Mouse (Mus musculus) liver, adult 2 months (tissue): ENCODE results near the gene Arfgef3. TPM values are rescaled to one million over a fixed set of nuclear protein-coding genes. Genes with fewer than 3 reads are reported as not detected.
A peak's percentile ranks its signal among the peaks of the same experiment; 100 is the strongest.
"Not testable (repeated sequence)": the region's sequence is repeated elsewhere in the genome, so short reads cannot be mapped to it uniquely, and the experiment has no call there.

Source experiments
- DNase-seq: peaks from one replicate; pipeline ENCODE4 v3.0.0-alpha.2; 2011; ENCODE audit warnings: low read depth, low spot score; ENCODE audit errors: extremely low read depth
- H3K27ac ChIP-seq: fragments of 200-500 bp; replicated peaks from 2 replicates; pipeline ENCODE4 v1.5.1; 2012; ENCODE audit warnings: low read depth, mild to moderate bottlenecking, control low read depth, inconsistent platforms, low read length; ENCODE audit not compliant: insufficient read depth
- H3K27me3 ChIP-seq: fragments of 200-500 bp; 2 replicates; pipeline ENCODE4 v1.6.1; 2012; ENCODE audit warnings: mild to moderate bottlenecking, moderate library complexity, low read length, inconsistent platforms; ENCODE audit not compliant: control insufficient read depth, insufficient read depth
- H3K36me3 ChIP-seq: fragments of 200-500 bp; 2 replicates; pipeline ENCODE4 v1.6.1; 2012; ENCODE audit warnings: low read length, inconsistent platforms; ENCODE audit not compliant: control insufficient read depth, insufficient read depth
- H3K4me1 ChIP-seq: fragments of 200-500 bp; 2 replicates; pipeline ENCODE4 v1.6.1; 2011; ENCODE audit warnings: low read length; ENCODE audit not compliant: control insufficient read depth, insufficient read depth
- H3K4me3 ChIP-seq: fragments of 200-500 bp; 2 replicates; pipeline ENCODE4 v1.5.1; 2011; ENCODE audit warnings: low read depth, mild to moderate bottlenecking, control low read depth, low read length, moderate library complexity; ENCODE audit not compliant: insufficient read depth
- H3K79me2 ChIP-seq: fragments of 200-500 bp; 2 replicates; pipeline ENCODE4 v1.6.1; 2012; ENCODE audit warnings: inconsistent platforms, mild to moderate bottlenecking, low read length, moderate library complexity; ENCODE audit not compliant: control insufficient read depth, insufficient read depth
- H3K9ac ChIP-seq: fragments of 200-500 bp; 2 replicates; pipeline ENCODE4 v1.6.1; 2012; ENCODE audit warnings: low read depth, mild to moderate bottlenecking, control low read depth, inconsistent platforms, low read length
- CTCF ChIP-seq: fragments of 200-500 bp; IDR thresholded peaks from 2 replicates; pipeline ENCODE4 v1.5.1; 2011; ENCODE audit warnings: low read depth, low read length, control low read depth
- POLR2A ChIP-seq: fragments of 200-500 bp; IDR thresholded peaks from 2 replicates; pipeline ENCODE4 v1.6.1; 2011; ENCODE audit warnings: low read length, control low read depth; ENCODE audit not compliant: insufficient read depth; ENCODE audit errors: extremely low read depth
- WGBS: fragments of 180-500 bp; shearing (Covaris S2); methylation state at CpG from one replicate; pipeline ENCODE4 v1.1.7; 2018; 5-methylcytosine and 5-hydroxymethylcytosine counted together
- polyA plus RNA-seq: library from polyadenylated mRNA; depleted of rRNA; stranded (reverse); fragments of >200 nt; gene quantifications from 2 replicates; pipeline ENCODE4 v1.2.3, GENCODE M21; 2012
- total RNA-seq: library from RNA; depleted of rRNA; stranded (reverse); fragments of >200 nt; gene quantifications from 2 replicates; pipeline ENCODE4 v1.2.3, GENCODE M21; 2014

Gene Arfgef3
- total and polyA plus RNA-seq, 2 experiments, result under 0.01 TPM; not detected in 1

GRCm38 (mm10) chr10:18634405-18634985 is 109.3 kb downstream of the Arfgef3 start:
- H3K4me3 ChIP-seq, result no peak overlapping the region
- H3K27me3 ChIP-seq, result no peaks in the 10 kb centered on the region
- H3K79me2 ChIP-seq, result no peaks in the 10 kb centered on the region
- no peak overlapping the region for H3K27ac ChIP-seq
- DNase-seq, result no peak
- no peak overlapping the region for H3K9ac ChIP-seq
- 90% methylated on average over 7 of the region's 7 CpGs for WGBS
- no peaks in the 10 kb centered on the region for H3K4me1 ChIP-seq
- no peaks in the 10 kb centered on the region for H3K36me3 ChIP-seq
- no peak for TF ChIP-seq POLR2A
- TF ChIP-seq CTCF, result no peak

- Histone ChIP-seq H3K27ac (no peak overlapping the region), H3K79me2 (no peaks in the 10 kb centered on the region), H3K27me3 (no peaks in the 10 kb centered on the region), H3K36me3 (no peaks in the 10 kb centered on the region), H3K9ac (no peak overlapping the region), H3K4me3 (no peak overlapping the region), H3K4me1 (no peaks in the 10 kb centered on the region)
- WGBS, result 87% methylated on average over 8 of the region's 8 CpGs
- TF ChIP-seq POLR2A, result no peak
- no peak for TF ChIP-seq CTCF
- no peak for DNase-seq
These were observed 113.3 kb downstream of the Arfgef3 start for GRCm38 (mm10) chr10:18630498-18630897.

GRCm38 (mm10) chr10:18627530-18627929 is 116.2 kb downstream of the Arfgef3 start:
- no peaks in the 10 kb centered on the region for H3K27me3 ChIP-seq
- no peak overlapping the region for H3K9ac ChIP-seq
- no peak overlapping the region for H3K27ac ChIP-seq
- H3K79me2 ChIP-seq, result no peaks in the 10 kb centered on the region
- no peaks in the 10 kb centered on the region for H3K4me1 ChIP-seq
- 88% methylated on average over 6 of the region's 6 CpGs for WGBS
- no peaks in the 10 kb centered on the region for H3K36me3 ChIP-seq
- no peak for DNase-seq
- H3K4me3 ChIP-seq, result no peak overlapping the region
- no peak for TF ChIP-seq CTCF
- no peak for TF ChIP-seq POLR2A

GRCm38 (mm10) chr10:18612796-18613195 is 131.0 kb downstream of the Arfgef3 start:
- no peaks in the 10 kb centered on the region for H3K79me2 ChIP-seq
- no peaks in the 10 kb centered on the region for H3K27me3 ChIP-seq
- no peak for DNase-seq
- no peak overlapping the region for H3K9ac ChIP-seq
- no peaks in the 10 kb centered on the region for H3K36me3 ChIP-seq
- no peaks in the 10 kb centered on the region for H3K4me1 ChIP-seq
- 68% methylated on average over 2 of the region's 2 CpGs for WGBS
- H3K27ac ChIP-seq, result no peak overlapping the region
- no peak for TF ChIP-seq POLR2A
- TF ChIP-seq CTCF, result no peak
- H3K4me3 ChIP-seq, result no peak overlapping the region

- not testable (repeated sequence) for H3K4me3 ChIP-seq
These were observed 138.8 kb downstream of the Arfgef3 start for GRCm38 (mm10) chr10:18604827-18605535.

GRCm38 (mm10) chr10:18602030-18602429 is 141.7 kb downstream of the Arfgef3 start:
- Histone ChIP-seq H3K4me1 (no peaks in the 10 kb centered on the region), H3K36me3 (no peaks in the 10 kb centered on the region), H3K27me3 (no peaks in the 10 kb centered on the region), H3K4me3 (no peak overlapping the region), H3K79me2 (no peaks in the 10 kb centered on the region), H3K27ac (no peak overlapping the region), H3K9ac (no peak overlapping the region)
- peak; percentile 79 for DNase-seq
- 20% methylated on average over 4 of the region's 4 CpGs for WGBS
- TF ChIP-seq POLR2A (no peak), CTCF (peak; percentile 68)

More at GRCm38 (mm10) chr10:18604827-18605535, 138.8 kb downstream of the Arfgef3 start:
- H3K79me2 ChIP-seq, H3K27ac ChIP-seq, H3K36me3 ChIP-seq, H3K9ac ChIP-seq, H3K27me3 ChIP-seq, DNase-seq, H3K4me1 ChIP-seq: not testable (repeated sequence)
- WGBS, result 69% methylated on average over 5 of the region's 5 CpGs
